Mouse (Mus musculus) heart, postnatal 4 days (tissue): Measurements from ENCODE around the gene Rab24. TPM values are rescaled to one million over a fixed set of nuclear protein-coding genes. Genes with fewer than 3 reads are reported as not detected.

Experiments used
- DNase-seq: peaks from one replicate; pipeline ENCODE4 v3.0.0; 2021
- total RNA-seq, 2 experiments: library from RNA; stranded (reverse); gene quantifications; 2 replicates each; pipeline ENCODE4 v1.2.3; 2021

Rab24 gene
- total RNA-seq, result 10 to 100 TPM; 39.5 to 39.9 TPM

GRCm38 (mm10) chr13:55321434-55322129 lies at the start of gene Rab24:
Rab24 (minus strand) TSS chr13:55321946.
- peak; percentile 91 for DNase-seq

- no peak for DNase-seq
These were observed 49.4 kb upstream of the Rab24 start for GRCm38 (mm10) chr13:55371007-55371681.

- DNase-seq, result no peak
These were observed 48.5 kb upstream of the Rab24 start for GRCm38 (mm10) chr13:55370234-55370633.

- DNase-seq, result no peak
These were observed 47.9 kb upstream of the Rab24 start, which contains the start of gene Rgs14 for GRCm38 (mm10) chr13:55369531-55370114. Rgs14 (plus strand) TSS chr13:55369732.

GRCm38 (mm10) chr13:55368401-55368800 lies 46.7 kb upstream of the Rab24 start:
- DNase-seq, result no peak

GRCm38 (mm10) chr13:55362453-55363060 lies 40.8 kb upstream of the Rab24 start, which contains the start of gene Lman2:
Lman2 (minus strand) TSS chr13:55362783.
- peak; percentile 96 for DNase-seq

- no peak for DNase-seq
These were observed 40.3 kb upstream of the Rab24 start for GRCm38 (mm10) chr13:55361974-55362452.

GRCm38 (mm10) chr13:55361145-55361544 lies 39.4 kb upstream of the Rab24 start:
- DNase-seq, result no peak

- DNase-seq, result no peak
These were observed 25.0 kb upstream of the Rab24 start for GRCm38 (mm10) chr13:55346745-55347144.

GRCm38 (mm10) chr13:55344286-55344685 lies 22.5 kb upstream of the Rab24 start:
- DNase-seq, result no peak

GRCm38 (mm10) chr13:55342469-55342868 lies 20.7 kb upstream of the Rab24 start:
- DNase-seq, result no peak

GRCm38 (mm10) chr13:55339259-55339658 lies 17.5 kb upstream of the Rab24 start:
- DNase-seq, result no peak

GRCm38 (mm10) chr13:55338131-55339054 lies 16.6 kb upstream of the Rab24 start:
- DNase-seq, result no peak

GRCm38 (mm10) chr13:55337341-55337975 lies 15.7 kb upstream of the Rab24 start:
- DNase-seq, result no peak

- DNase-seq, result no peak
These were observed 14.0 kb upstream of the Rab24 start for GRCm38 (mm10) chr13:55335701-55336100.

GRCm38 (mm10) chr13:55332331-55332730 lies 10.6 kb upstream of the Rab24 start:
- DNase-seq, result no peak

- no peak for DNase-seq
These were observed 9.0 kb upstream of the Rab24 start for GRCm38 (mm10) chr13:55330567-55331400.

GRCm38 (mm10) chr13:55329683-55330566 lies 8.2 kb upstream of the Rab24 start, which contains the start of gene Mxd3:
Mxd3 (minus strand) TSS chr13:55329823.
- peak; percentile 88 for DNase-seq

- peak; percentile 63 for DNase-seq
These were observed 7.5 kb upstream of the Rab24 start for GRCm38 (mm10) chr13:55329109-55329682.
